Mouse (Mus musculus) testis, adult 2 months (tissue): Measurements from ENCODE around the gene Twist1. TPM values are rescaled to one million over a fixed set of nuclear protein-coding genes. Genes with fewer than 3 reads are reported as not detected.

Experiments used
- H3K27ac ChIP-seq: fragments of 200-500 bp; 2 replicates; pipeline ENCODE4 v1.5.1; 2012; ENCODE audit warnings: low read depth, low read length; ENCODE audit not compliant: control insufficient read depth, insufficient read depth
- H3K27me3 ChIP-seq: fragments of 200-500 bp; 2 replicates; pipeline ENCODE4 v1.6.1; 2012; ENCODE audit warnings: mild to moderate bottlenecking, low read length, moderate library complexity; ENCODE audit not compliant: control insufficient read depth, insufficient read depth
- H3K36me3 ChIP-seq: fragments of 200-500 bp; 2 replicates; pipeline ENCODE4 v1.6.1; 2012; ENCODE audit warnings: mild to moderate bottlenecking, low read length; ENCODE audit not compliant: control insufficient read depth, insufficient read depth
- H3K4me1 ChIP-seq: fragments of 200-500 bp; 2 replicates; pipeline ENCODE4 v1.6.1; 2012; ENCODE audit warnings: low read length; ENCODE audit not compliant: control insufficient read depth, insufficient read depth
- H3K4me3 ChIP-seq: fragments of 200-500 bp; 2 replicates; pipeline ENCODE4 v1.5.1; 2012; ENCODE audit warnings: low read depth, mild to moderate bottlenecking, low read length, moderate library complexity, mixed read lengths; ENCODE audit not compliant: control insufficient read depth
- CTCF ChIP-seq: fragments of 200-500 bp; IDR thresholded peaks from 2 replicates; pipeline ENCODE4 v1.5.1; 2012; ENCODE audit warnings: low read depth, mild to moderate bottlenecking, inconsistent platforms, low read length, moderate library complexity; ENCODE audit not compliant: control insufficient read depth, insufficient read depth, insufficient replicate concordance
- POLR2A ChIP-seq: fragments of 200-500 bp; IDR thresholded peaks from 2 replicates; pipeline ENCODE4 v1.6.1; 2012; ENCODE audit warnings: low read depth, mild to moderate bottlenecking, inconsistent platforms, low read length, moderate library complexity; ENCODE audit not compliant: control insufficient read depth
- polyA plus RNA-seq: library from polyadenylated mRNA; depleted of rRNA; stranded (reverse); fragments of >200 nt; gene quantifications from 2 replicates; pipeline ENCODE4 v1.2.3, GENCODE M21; 2012; rRNA removed

The Twist1 gene
- polyA plus RNA-seq, 1 experiment = 1.3 TPM

- H3K4me3 ChIP-seq = peak overlapping the region; percentile 37
- no peak overlapping the region for H3K27ac ChIP-seq
- H3K36me3 ChIP-seq = no peaks in the 10 kb centered on the region
- no peak for TF ChIP-seq CTCF
- no peak for TF ChIP-seq POLR2A
- H3K4me1 ChIP-seq = peaks cover 7% of the 10 kb centered on the region
- H3K27me3 ChIP-seq = peaks cover 1% of the 10 kb centered on the region
Observed at GRCm38 (mm10) chr12:33967514-33967913, 10.0 kb downstream of the Twist1 start.

DNA sequence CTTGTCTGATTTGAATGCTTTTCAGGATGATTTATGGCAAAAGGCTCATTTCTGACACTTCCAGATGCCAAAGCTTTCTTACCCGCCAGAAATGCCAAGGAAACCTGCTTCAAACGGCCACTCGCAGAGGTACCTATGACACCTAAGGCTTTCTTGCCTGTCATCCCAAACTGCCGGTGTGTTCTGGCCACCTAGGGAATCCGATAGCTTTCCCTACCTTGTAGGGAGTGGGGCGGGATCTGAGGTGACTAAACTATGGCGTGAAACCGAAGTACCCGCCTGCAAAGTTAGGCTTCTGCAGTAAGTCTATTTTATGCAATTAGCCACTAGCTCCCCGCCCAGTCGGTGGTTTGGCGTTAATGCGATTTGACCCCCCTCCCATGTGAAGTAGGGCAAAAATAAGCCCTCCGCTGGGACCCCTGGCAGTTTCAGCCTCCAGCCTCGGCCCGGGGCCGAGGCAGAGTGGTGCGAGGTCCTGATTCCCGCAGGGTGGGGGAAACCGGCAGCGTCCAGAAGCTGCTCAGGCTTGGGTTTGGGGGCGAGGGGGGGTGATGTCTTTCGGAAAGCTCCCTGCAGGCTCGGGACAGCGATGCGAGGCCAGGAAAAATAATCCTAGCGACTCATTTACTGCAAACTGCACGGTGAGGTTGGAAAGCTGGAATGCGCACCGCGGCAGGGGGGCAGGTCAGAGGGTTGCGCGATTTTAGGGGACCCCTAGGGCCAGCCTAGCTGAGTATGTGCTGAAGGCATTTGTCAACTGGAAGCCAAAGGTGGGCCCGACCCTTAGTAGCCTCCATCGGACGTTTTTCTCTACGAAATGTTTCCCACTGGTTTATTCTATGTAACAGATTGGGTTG is 10.8 kb downstream of the Twist1 start:
- no peak overlapping the region for H3K27ac ChIP-seq
- no peaks in the 10 kb centered on the region; the same call in 1 of the 2 replicates for H3K27me3 ChIP-seq
- TF ChIP-seq POLR2A = no peak
- TF ChIP-seq CTCF = no peak
- no peak overlapping the region for H3K4me3 ChIP-seq
- H3K36me3 ChIP-seq = no peaks in the 10 kb centered on the region
- H3K4me1 ChIP-seq = peaks cover 7% of the 10 kb centered on the region

- no peak overlapping the region for H3K27ac ChIP-seq
- H3K4me3 ChIP-seq = no peak overlapping the region
- no peaks in the 10 kb centered on the region for H3K36me3 ChIP-seq
- peaks cover 7% of the 10 kb centered on the region for H3K4me1 ChIP-seq
- TF ChIP-seq CTCF (no peak), POLR2A (no peak)
- H3K27me3 ChIP-seq = no peaks in the 10 kb centered on the region; the same call in 1 of the 2 replicates
Observed at GRCm38 (mm10) chr12:33968898-33969178, 11.4 kb downstream of the Twist1 start.

DNA sequence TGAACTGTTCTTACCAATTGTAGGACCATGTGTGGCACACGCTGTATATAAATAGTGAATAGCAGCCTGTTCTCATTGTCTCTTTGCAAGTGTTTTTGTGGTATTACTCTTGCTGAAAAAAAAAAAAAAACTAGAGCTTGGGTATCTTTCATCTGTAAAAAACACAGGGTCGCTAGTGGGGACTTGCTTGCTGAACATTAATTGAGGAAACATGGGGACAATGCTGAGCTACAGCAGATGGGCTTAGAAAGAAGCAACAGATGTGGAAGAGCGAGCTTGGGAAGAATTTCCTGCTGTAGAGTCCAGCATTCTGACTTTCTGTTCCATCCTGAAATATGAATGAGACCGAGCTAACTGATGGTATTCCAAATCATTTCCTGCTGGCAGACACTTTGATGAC is 22.7 kb downstream of the Twist1 start:
- no peak for TF ChIP-seq CTCF
- no peak for TF ChIP-seq POLR2A
- Histone ChIP-seq H3K36me3 (no peaks in the 10 kb centered on the region), H3K27ac (no peak overlapping the region), H3K27me3 (no peaks in the 10 kb centered on the region), H3K4me3 (no peak overlapping the region), H3K4me1 (no peaks in the 10 kb centered on the region)

DNA sequence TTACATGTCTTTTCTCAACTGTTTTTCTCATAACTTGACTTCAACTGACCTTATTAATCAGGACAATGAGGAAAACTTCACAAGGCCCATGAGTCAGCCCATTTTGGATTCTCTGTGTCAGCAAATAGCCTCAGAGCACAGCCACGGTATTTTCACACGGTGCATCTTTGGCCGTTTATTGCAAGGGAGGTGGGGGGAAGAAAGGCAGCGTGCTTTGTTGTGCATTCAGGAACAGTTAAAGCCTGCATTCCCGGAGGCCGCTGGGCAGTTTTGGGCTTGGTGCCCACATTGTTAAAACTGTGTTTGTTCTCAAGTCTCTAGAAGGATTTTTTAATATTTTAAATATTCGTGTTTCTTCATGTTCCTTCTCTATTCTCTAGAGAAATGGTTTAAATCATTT is 24.0 kb downstream of the Twist1 start:
- TF ChIP-seq CTCF (no peak), POLR2A (no peak)
- H3K4me3 ChIP-seq = no peak overlapping the region
- no peaks in the 10 kb centered on the region for H3K27me3 ChIP-seq
- no peaks in the 10 kb centered on the region for H3K4me1 ChIP-seq
- H3K36me3 ChIP-seq = no peaks in the 10 kb centered on the region
- no peak overlapping the region for H3K27ac ChIP-seq

DNA sequence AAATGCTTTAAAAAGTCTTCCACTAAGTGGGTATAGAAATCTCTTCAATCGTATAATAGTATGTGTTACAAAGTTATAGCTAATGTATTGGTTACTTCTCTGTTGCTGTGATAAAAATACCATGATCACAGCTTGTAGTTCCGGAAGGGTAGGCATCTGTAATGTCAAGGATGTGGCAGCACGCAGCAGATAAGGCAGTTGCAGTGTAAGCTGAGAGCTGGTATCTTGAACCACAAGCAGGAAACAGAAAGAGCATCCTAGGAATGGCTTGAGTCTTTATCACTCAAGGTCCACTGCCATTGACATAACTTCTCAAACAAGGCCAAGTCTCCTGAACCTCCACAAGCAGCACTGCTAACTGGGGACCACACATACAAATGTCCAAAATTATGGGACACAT is 35.7 kb downstream of the Twist1 start:
- Histone ChIP-seq H3K27ac (no peak overlapping the region), H3K4me3 (no peak overlapping the region), H3K27me3 (no peaks in the 10 kb centered on the region), H3K4me1 (no peaks in the 10 kb centered on the region), H3K36me3 (no peaks in the 10 kb centered on the region)
- no peak for TF ChIP-seq CTCF
- TF ChIP-seq POLR2A = no peak

Other genes starting within 250 kb of the Twist1 start
- gene Ferd3l, start 29.2 kb upstream of the Twist1 start, polyA plus RNA-seq = not detected in 2 replicates